In genomic region chr1:82316111-82316745, GRCm38 (mm10) we compare ENCODE assay signal across 8 mouse cellular contexts. TPM values are rescaled to one million over a fixed set of nuclear protein-coding genes. Genes with fewer than 3 reads are reported as not detected.
DNase-seq lines count a peak whose midpoint lies in the region; ATAC-seq and TF ChIP-seq lines count a peak whose summit lies in the region.

Rhbdd1 (plus strand) TSS chr1:82316452.

- no peaks in the 10 kb centered on the region for H3K27me3 ChIP-seq in hindbrain, postnatal 0 days (ENCODE audit: insufficient read depth, low read length)

- H3K9ac ChIP-seq in hindbrain, postnatal 0 days (replicated peaks; ENCODE audit: low read length) = peak within 1 kb of the TSS; percentile 85

- H3K4me1 ChIP-seq in hindbrain, postnatal 0 days (ENCODE audit: insufficient read depth, low read length) = no peaks in the 10 kb centered on the region; the same call in none of the 2 replicates

- peak within 1 kb of the TSS; percentile 86 for H3K4me2 ChIP-seq in hindbrain, postnatal 0 days (ENCODE audit: low read depth, low read length)

- H3K4me3 ChIP-seq in gastrocnemius, adult 2 months = peak within 1 kb of the TSS; percentile 97
- H3K4me3 ChIP-seq in hindbrain, postnatal 0 days (ENCODE audit: low read length) = peak within 1 kb of the TSS; percentile 90
- peak within 1 kb of the TSS; percentile 85 for H3K4me3 ChIP-seq in left cerebral cortex, adult 2 months

- ATAC-seq in common myeloid progenitor, adult 5-6 weeks (replicated peaks; ENCODE audit: low read depth, poor library complexity, severe bottlenecking) = peak; percentile 96
- peak; percentile 99 for ATAC-seq in hindbrain, postnatal 0 days
- ATAC-seq in megakaryocyte, adult 5-6 weeks (ENCODE audit: poor library complexity, severe bottlenecking) = peak; percentile 98

- intact Hi-C loops in gastrocnemius, adult 2 months (cut with DNase I) = loop anchor here (2.0 kb wide), 1 partner anchor 125 kb away; no protein-coding TSS in a partner anchor
- intact Hi-C loops in left cerebral cortex, adult 2 months (cut with DNase I) = loop anchor here (1.0 to 5.0 kb wide), 2 partner anchors 25 to 116 kb away; partner anchors contain the start of gene Irs1

- H3K36me3 ChIP-seq in hindbrain, postnatal 0 days (ENCODE audit: insufficient read depth, low read length) = no peaks in the 10 kb centered on the region

- 4% methylated on average over 47 of the region's 47 CpGs for WGBS in hindbrain, postnatal 0 days

- no peaks in the 10 kb centered on the region for H3K9me3 ChIP-seq in hindbrain, postnatal 0 days (ENCODE audit: low read length)

- no peak for TF ChIP-seq CTCF in gastrocnemius, adult 2 months (IDR thresholded peaks at IDR 0.05)
- TF ChIP-seq CTCF in hindbrain, postnatal 0 days (IDR thresholded peaks at IDR 0.05; ENCODE audit: low read depth) = no peak
- no peak for TF ChIP-seq CTCF in left cerebral cortex, adult 2 months (IDR thresholded peaks at IDR 0.05)

- peak within 1 kb of the TSS; percentile 97 for H3K27ac ChIP-seq in gastrocnemius, adult 2 months
- H3K27ac ChIP-seq in hindbrain, postnatal 0 days = peak within 1 kb of the TSS; percentile 96
- peak within 1 kb of the TSS; percentile 95 for H3K27ac ChIP-seq in left cerebral cortex, adult 2 months

- DNase-seq in ZHBTc4 (ENCODE audit: low read depth, low spot score) = peak; percentile 98
- peak; percentile 99 for DNase-seq in gastrocnemius, adult 2 months
- peak; percentile 100 for DNase-seq in hindbrain, postnatal 0 days (ENCODE audit: low spot score)
- DNase-seq in left cerebral cortex, adult 2 months (ENCODE audit: extremely low spot score in 1 of 2, low spot score in 2 of 2) = peak; percentile 98
- peak; percentile 99 for DNase-seq in right cerebral cortex, adult 2 months (ENCODE audit: low spot score in 2 of 2)
- peak; percentile 98 for DNase-seq in urinary bladder, postnatal 14 days (ENCODE audit: low spot score)

RNA-seq across cellular contexts. Expression of gene Rhbdd1, which starts in this region (rescaled TPM):
- 14.4 and 15.8 TPM in 2 replicates for total RNA-seq in common myeloid progenitor, adult 5-6 weeks (2017)
- 1 to 10 TPM; 8.4 to 8.5 TPM for total RNA-seq in gastrocnemius, adult 2 months (2021)
- total RNA-seq in hindbrain, postnatal 0 days (2014; rRNA removed) = 3.8 and 5.1 TPM in 2 replicates
- 2.7 and 3.2 TPM in 2 replicates for polyA plus RNA-seq in hindbrain, postnatal 0 days (2015; fragmentation: Nextera tagmentation; extraction: Ambion mirVana)
- total RNA-seq in left cerebral cortex, adult 2 months (2021) = 1 to 10 TPM; 7.6 to 8.4 TPM
- total RNA-seq in megakaryocyte, adult 5-6 weeks (2015) = 13.0 and 14.8 TPM in 2 replicates
- 16.1 and 16.4 TPM in 2 replicates for total RNA-seq in megakaryocyte, adult 5-6 weeks (2017)

Comparison
In these comparisons a context has a peak if more than half of its experiments do, and no peak if none do; other contexts are left out.
1. Peak in every context shown above with its lines: DNase-seq, ATAC-seq, H3K4me3 ChIP-seq and H3K27ac ChIP-seq.